Mouse (Mus musculus) olfactory bulb, adult 2 months (tissue): Measurements from ENCODE around the gene Fibp.
A peak's percentile ranks its signal among the peaks of the same experiment; 100 is the strongest.

ENCODE experiments used
- CTCF ChIP-seq: fragments of 200-500 bp; IDR thresholded peaks from 2 replicates; pipeline ENCODE4 v1.5.1; 2012; ENCODE audit warnings: low read depth, mild to moderate bottlenecking, low read length, moderate library complexity; ENCODE audit not compliant: insufficient read depth
- POLR2A ChIP-seq: fragments of 200-500 bp; IDR thresholded peaks from 2 replicates; pipeline ENCODE4 v1.6.1; 2012; ENCODE audit warnings: mild to moderate bottlenecking, low read depth, low read length, moderate library complexity; ENCODE audit not compliant: insufficient read depth

GRCm38 (mm10) chr19:5456922-5457745 lies 3.3 kb upstream of the Fibp start:
- TF ChIP-seq CTCF, result no peak
- TF ChIP-seq POLR2A, result peak; percentile 99
